Mouse (Mus musculus): ENCODE results near the gene Snx29. TPM values are rescaled to one million over a fixed set of nuclear protein-coding genes. Genes with fewer than 3 reads are reported as not detected.
A peak's percentile ranks its signal among the peaks of the same experiment; 100 is the strongest.
"Not testable (repeated sequence)": the region's sequence is repeated elsewhere in the genome, so short reads cannot be mapped to it uniquely, and the experiment has no call there.

Gene Snx29
- 18.7 and 19.5 TPM in 2 replicates for total RNA-seq (2014; rRNA removed)
- polyA plus RNA-seq (2015; fragmentation: Nextera tagmentation; extraction: Ambion mirVana) = 8.2 and 8.4 TPM in 2 replicates

GRCm38 (mm10) chr16:11322409-11323323 lies at the start of gene Snx29:
Gene Snx29 (plus strand): TSS chr16:11322908.
- Histone ChIP-seq H3K9ac (replicated peaks; ENCODE audit: low read length) (peak within 1 kb of the TSS; percentile 81), H3K4me3 (ENCODE audit: low read length) (peak within 1 kb of the TSS; percentile 86), H3K36me3 (ENCODE audit: insufficient read depth, low read length) (no peaks in the 10 kb centered on the region), H3K27me3 (ENCODE audit: insufficient read depth, low read length) (no peaks in the 10 kb centered on the region), H3K4me1 (ENCODE audit: insufficient read depth, low read length) (peaks cover 9% of the 10 kb centered on the region), H3K4me2 (ENCODE audit: low read depth, low read length) (peak within 1 kb of the TSS; percentile 95), H3K27ac (peak within 1 kb of the TSS; percentile 89), H3K9me3 (ENCODE audit: low read length) (no peaks in the 10 kb centered on the region)
- TF ChIP-seq CTCF (IDR thresholded peaks at IDR 0.05; ENCODE audit: low read depth) = peak; percentile 15; the same call in 1 of the 2 replicates
- ATAC-seq (peak; percentile 99), DNase-seq (ENCODE audit: low spot score) (peak; percentile 96)
- 7% methylated on average over 37 of the region's 61 CpGs for WGBS

GRCm38 (mm10) chr16:11276888-11277287 lies 45.8 kb upstream of the Snx29 start:
- H3K4me3 ChIP-seq (ENCODE audit: low read length) = no peak overlapping the region
- no peak overlapping the region for H3K9ac ChIP-seq (replicated peaks; ENCODE audit: low read length)
- H3K4me2 ChIP-seq (ENCODE audit: low read depth, low read length) = no peak overlapping the region
- no peaks in the 10 kb centered on the region for H3K36me3 ChIP-seq (ENCODE audit: insufficient read depth, low read length)
- no peaks in the 10 kb centered on the region for H3K27me3 ChIP-seq (ENCODE audit: insufficient read depth, low read length)
- no peak overlapping the region for H3K27ac ChIP-seq
- DNase-seq (ENCODE audit: low spot score) (no peak), ATAC-seq (no peak)
- no peaks in the 10 kb centered on the region for H3K9me3 ChIP-seq (ENCODE audit: low read length)
- no peak for TF ChIP-seq CTCF (IDR thresholded peaks at IDR 0.05; ENCODE audit: low read depth)
- 25% methylated on average over 3 of the region's 3 CpGs for WGBS
- H3K4me1 ChIP-seq (ENCODE audit: insufficient read depth, low read length) = no peaks in the 10 kb centered on the region

GRCm38 (mm10) chr16:11278778-11279177 lies 43.9 kb upstream of the Snx29 start:
- Histone ChIP-seq H3K4me2 (ENCODE audit: low read depth, low read length) (no peak overlapping the region), H3K36me3 (ENCODE audit: insufficient read depth, low read length) (no peaks in the 10 kb centered on the region), H3K27me3 (ENCODE audit: insufficient read depth, low read length) (no peaks in the 10 kb centered on the region), H3K9me3 (ENCODE audit: low read length) (no peaks in the 10 kb centered on the region), H3K4me1 (ENCODE audit: insufficient read depth, low read length) (no peaks in the 10 kb centered on the region), H3K9ac (replicated peaks; ENCODE audit: low read length) (no peak overlapping the region), H3K4me3 (ENCODE audit: low read length) (no peak overlapping the region), H3K27ac (no peak overlapping the region)
- ATAC-seq = no peak
- WGBS = 70% methylated on average over 6 of the region's 6 CpGs
- no peak for DNase-seq (ENCODE audit: low spot score)
- TF ChIP-seq CTCF (IDR thresholded peaks at IDR 0.05; ENCODE audit: low read depth) = no peak

- H3K4me2 ChIP-seq (ENCODE audit: low read depth, low read length) = no peak overlapping the region
- no peak for DNase-seq (ENCODE audit: low spot score)
- H3K27ac ChIP-seq = no peak overlapping the region
- H3K9ac ChIP-seq (replicated peaks; ENCODE audit: low read length) = no peak overlapping the region
- no peaks in the 10 kb centered on the region for H3K4me1 ChIP-seq (ENCODE audit: insufficient read depth, low read length)
- H3K27me3 ChIP-seq (ENCODE audit: insufficient read depth, low read length) = no peaks in the 10 kb centered on the region
- ATAC-seq = no peak
- H3K9me3 ChIP-seq (ENCODE audit: low read length) = no peaks in the 10 kb centered on the region
- H3K36me3 ChIP-seq (ENCODE audit: insufficient read depth, low read length) = no peaks in the 10 kb centered on the region
- no peak overlapping the region for H3K4me3 ChIP-seq (ENCODE audit: low read length)
- no peak for TF ChIP-seq CTCF (IDR thresholded peaks at IDR 0.05; ENCODE audit: low read depth)
- WGBS = 76% methylated on average over 5 of the region's 5 CpGs
Observed at GRCm38 (mm10) chr16:11282655-11283232, 40.0 kb upstream of the Snx29 start.

- Histone ChIP-seq H3K27me3 (ENCODE audit: insufficient read depth, low read length) (no peaks in the 10 kb centered on the region), H3K9ac (replicated peaks; ENCODE audit: low read length) (no peak overlapping the region), H3K27ac (no peak overlapping the region), H3K4me2 (ENCODE audit: low read depth, low read length) (no peak overlapping the region), H3K4me3 (ENCODE audit: low read length) (no peak overlapping the region), H3K9me3 (ENCODE audit: low read length) (no peaks in the 10 kb centered on the region), H3K4me1 (ENCODE audit: insufficient read depth, low read length) (no peaks in the 10 kb centered on the region), H3K36me3 (ENCODE audit: insufficient read depth, low read length) (no peaks in the 10 kb centered on the region)
- no peak for DNase-seq (ENCODE audit: low spot score)
- 90% methylated on average over 2 of the region's 2 CpGs for WGBS
- no peak for ATAC-seq
- no peak for TF ChIP-seq CTCF (IDR thresholded peaks at IDR 0.05; ENCODE audit: low read depth)
Observed at GRCm38 (mm10) chr16:11284881-11285280, 37.8 kb upstream of the Snx29 start.

- Histone ChIP-seq H3K4me2 (ENCODE audit: low read depth, low read length) (no peak overlapping the region), H3K27me3 (ENCODE audit: insufficient read depth, low read length) (no peaks in the 10 kb centered on the region), H3K9ac (replicated peaks; ENCODE audit: low read length) (no peak overlapping the region), H3K36me3 (ENCODE audit: insufficient read depth, low read length) (no peaks in the 10 kb centered on the region), H3K4me3 (ENCODE audit: low read length) (no peak overlapping the region), H3K4me1 (ENCODE audit: insufficient read depth, low read length) (no peaks in the 10 kb centered on the region), H3K9me3 (ENCODE audit: low read length) (no peaks in the 10 kb centered on the region), H3K27ac (no peak overlapping the region)
- no peak for ATAC-seq
- no peak for TF ChIP-seq CTCF (IDR thresholded peaks at IDR 0.05; ENCODE audit: low read depth)
- 96% methylated on average over 2 of the region's 2 CpGs for WGBS
- no peak for DNase-seq (ENCODE audit: low spot score)
Observed at GRCm38 (mm10) chr16:11285949-11286348, 36.8 kb upstream of the Snx29 start.

GRCm38 (mm10) chr16:11288873-11289272 lies 33.8 kb upstream of the Snx29 start:
- ATAC-seq; H3K4me2 ChIP-seq (ENCODE audit: low read depth, low read length); H3K4me1 ChIP-seq (ENCODE audit: insufficient read depth, low read length); DNase-seq (ENCODE audit: low spot score); H3K27me3 ChIP-seq (ENCODE audit: insufficient read depth, low read length); H3K27ac ChIP-seq; H3K36me3 ChIP-seq (ENCODE audit: insufficient read depth, low read length); H3K9ac ChIP-seq (replicated peaks; ENCODE audit: low read length); H3K9me3 ChIP-seq (ENCODE audit: low read length); H3K4me3 ChIP-seq (ENCODE audit: low read length): not testable (repeated sequence)
- WGBS = 91% methylated on average over 7 of the region's 8 CpGs

- H3K4me1 ChIP-seq (ENCODE audit: insufficient read depth, low read length); ATAC-seq; H3K9me3 ChIP-seq (ENCODE audit: low read length); H3K9ac ChIP-seq (replicated peaks; ENCODE audit: low read length); H3K4me2 ChIP-seq (ENCODE audit: low read depth, low read length); H3K36me3 ChIP-seq (ENCODE audit: insufficient read depth, low read length); H3K27ac ChIP-seq; H3K27me3 ChIP-seq (ENCODE audit: insufficient read depth, low read length); H3K4me3 ChIP-seq (ENCODE audit: low read length); DNase-seq (ENCODE audit: low spot score): not testable (repeated sequence)
- WGBS = 68% methylated on average over 4 of the region's 4 CpGs
Observed at GRCm38 (mm10) chr16:11295583-11295982, 27.1 kb upstream of the Snx29 start.
